Mouse (Mus musculus): Measurements from ENCODE around the gene Metrnl. TPM values are rescaled to one million over a fixed set of nuclear protein-coding genes. Genes with fewer than 3 reads are reported as not detected.

The Metrnl gene
- total RNA-seq, 2 experiments from 2014 or later: 0.87 to 1.3 TPM

GRCm38 (mm10) chr11:121726625-121727024 is 25.3 kb downstream of the Metrnl start:
- ATAC-seq (replicated peaks; ENCODE audit: poor library complexity): 0 out of 2 replicates have a peak, but pooled peaks have one; percentile 9

GRCm38 (mm10) chr11:121734184-121734583 is 32.8 kb downstream of the Metrnl start:
- ATAC-seq (replicated peaks; ENCODE audit: poor library complexity): peak; percentile 68

- ATAC-seq (replicated peaks; ENCODE audit: poor library complexity): no peak
Observed at GRCm38 (mm10) chr11:121734892-121735291, 33.5 kb downstream of the Metrnl start.

GRCm38 (mm10) chr11:121738616-121739015 is 37.3 kb downstream of the Metrnl start:
- ATAC-seq (replicated peaks; ENCODE audit: poor library complexity): no peak

GRCm38 (mm10) chr11:121740906-121741305 is 39.6 kb downstream of the Metrnl start:
- peak; percentile 35 for ATAC-seq (replicated peaks; ENCODE audit: poor library complexity)

GRCm38 (mm10) chr11:121741433-121741832 is 40.1 kb downstream of the Metrnl start:
- ATAC-seq (replicated peaks; ENCODE audit: poor library complexity): peak; percentile 81

- ATAC-seq (replicated peaks; ENCODE audit: poor library complexity): no peak
Observed at GRCm38 (mm10) chr11:121743113-121743512, 41.8 kb downstream of the Metrnl start.

- peak; percentile 45 for ATAC-seq (replicated peaks; ENCODE audit: poor library complexity)
Observed at GRCm38 (mm10) chr11:121743915-121744628, 42.7 kb downstream of the Metrnl start.

- ATAC-seq (replicated peaks; ENCODE audit: poor library complexity): no peak
Observed at GRCm38 (mm10) chr11:121746941-121747494, 45.7 kb downstream of the Metrnl start.

- ATAC-seq (replicated peaks; ENCODE audit: poor library complexity): peak; percentile 59
Observed at GRCm38 (mm10) chr11:121748003-121748684, 46.8 kb downstream of the Metrnl start.

Other genes starting within 250 kb of the Metrnl start
- 32.7 and 36.7 TPM in 2 replicates for gene Tbcd, start 249.6 kb upstream of the Metrnl start, total RNA-seq (2015)
- gene Tbcd, start 249.6 kb upstream of the Metrnl start, total RNA-seq (2017): 38.8 and 54.1 TPM in 2 replicates
- gene Zfp750, start 182.2 kb upstream of the Metrnl start, total RNA-seq (2015): not detected in 2 replicates
- gene Zfp750, start 182.2 kb upstream of the Metrnl start, total RNA-seq (2017): 0.14 TPM in 1 of 2 replicates, not detected in the other
- 3.2 and 6.6 TPM in 2 replicates for gene B3gntl1, start 28.4 kb upstream of the Metrnl start, total RNA-seq (2015)
- gene B3gntl1, start 28.4 kb upstream of the Metrnl start, total RNA-seq (2017): 8.0 and 8.6 TPM in 2 replicates
- not detected in 2 replicates for gene Ptchd3, start 128.7 kb downstream of the Metrnl start, total RNA-seq (2015)
- gene Ptchd3, start 128.7 kb downstream of the Metrnl start, total RNA-seq (2017): not detected in 2 replicates

Measured in megakaryocyte progenitor cell, adult 5-6 weeks (primary cell).